Mouse (Mus musculus): Measurements from ENCODE around the gene Hapln1. TPM values are rescaled to one million over a fixed set of nuclear protein-coding genes. Genes with fewer than 3 reads are reported as not detected.

Gene Hapln1
- total and polyA plus RNA-seq, 3 experiments, result under 0.01 TPM; not detected in 2

DNA sequence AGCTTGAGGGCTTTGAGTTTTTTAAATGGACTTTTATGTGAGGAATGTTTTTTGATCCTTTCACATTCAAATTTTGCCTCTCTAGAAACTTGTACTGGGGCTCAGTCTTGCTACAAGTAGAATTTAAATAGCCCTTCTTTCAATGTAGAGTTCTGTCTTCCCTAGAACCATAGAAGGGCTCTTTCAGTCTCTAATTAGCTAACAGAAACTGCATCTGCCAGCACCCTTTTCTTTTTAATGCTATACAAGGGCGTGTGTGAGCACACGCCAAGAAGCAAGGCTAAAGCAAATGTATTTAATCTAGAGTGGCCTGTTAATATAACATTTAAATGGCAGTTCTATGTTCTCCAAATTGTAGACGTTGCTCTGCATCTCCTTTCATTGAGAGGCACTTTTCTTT, 67.8 kb downstream of the Hapln1 start:
- ATAC-seq (ENCODE audit: extremely low read depth, insufficient number of reproducible peaks, low FRiP score, poor library complexity, severe bottlenecking), result no peak
- Histone ChIP-seq H3K36me3 (replicated peaks) (no peaks in the 10 kb centered on the region), H3K4me1 (ENCODE audit: insufficient read depth, low read depth, low read length) (no peaks in the 10 kb centered on the region), H3K27me3 (ENCODE audit: insufficient read depth, low read length) (peaks cover 2% of the 10 kb centered on the region; the same call in 1 of the 2 replicates), H3K9me3 (replicated peaks) (0 out of 2 replicates have a peak, but pooled peaks cover 5% of the 10 kb centered on the region), H3K4me3 (ENCODE audit: low read depth, low read length) (no peak overlapping the region)
- TF ChIP-seq CTCF (IDR thresholded peaks at IDR 0.05; ENCODE audit: low read depth, low read length) (no peak), GATA1 (IDR thresholded peaks at IDR 0.05; ENCODE audit: borderline replicate concordance, low read length) (no peak), TAL1 (conservative IDR thresholded peaks at IDR 0.05; ENCODE audit: low read depth, low read length) (no peak), GATA2 (IDR thresholded peaks at IDR 0.05; ENCODE audit: borderline replicate concordance, low read depth, low read length) (no peak), POLR2AphosphoS5 (IDR thresholded peaks at IDR 0.05; ENCODE audit: insufficient replicate concordance, low read depth, low read length) (no peak)
- no peak for DNase-seq (ENCODE audit: low spot score)

DNA sequence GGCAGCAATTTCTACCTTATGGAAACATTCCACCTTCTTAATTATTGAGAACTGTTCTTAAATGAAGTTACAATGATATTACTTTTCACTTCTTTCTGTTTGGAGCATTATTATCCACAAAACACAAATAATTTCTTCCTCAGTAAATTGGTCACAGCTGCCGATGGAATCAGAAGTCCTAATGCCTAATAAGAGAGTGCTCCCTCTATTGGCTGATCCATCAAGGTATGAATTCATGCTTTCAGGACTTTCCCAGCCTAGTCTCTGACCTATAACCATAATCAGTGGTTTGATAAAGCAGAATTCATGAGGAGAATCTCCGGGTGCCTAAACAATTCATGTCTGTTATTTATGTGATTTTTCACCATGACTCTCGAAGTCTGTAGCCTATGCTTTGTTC, 79.5 kb downstream of the Hapln1 start:
- ATAC-seq (ENCODE audit: extremely low read depth, insufficient number of reproducible peaks, low FRiP score, poor library complexity, severe bottlenecking) (no peak), DNase-seq (ENCODE audit: low spot score) (no peak)
- no peak overlapping the region for H3K4me3 ChIP-seq (ENCODE audit: low read depth, low read length)
- H3K4me1 ChIP-seq (ENCODE audit: insufficient read depth, low read depth, low read length), result no peaks in the 10 kb centered on the region
- no peaks in the 10 kb centered on the region for H3K36me3 ChIP-seq (replicated peaks)
- H3K9me3 ChIP-seq (replicated peaks), result 0 out of 2 replicates have a peak, but pooled peaks cover under 1% of the 10 kb centered on the region
- no peaks in the 10 kb centered on the region for H3K27me3 ChIP-seq (ENCODE audit: insufficient read depth, low read length)
- TF ChIP-seq GATA2 (IDR thresholded peaks at IDR 0.05; ENCODE audit: borderline replicate concordance, low read depth, low read length) (no peak), GATA1 (IDR thresholded peaks at IDR 0.05; ENCODE audit: borderline replicate concordance, low read length) (no peak), POLR2AphosphoS5 (IDR thresholded peaks at IDR 0.05; ENCODE audit: insufficient replicate concordance, low read depth, low read length) (no peak), TAL1 (conservative IDR thresholded peaks at IDR 0.05; ENCODE audit: low read depth, low read length) (no peak), CTCF (IDR thresholded peaks at IDR 0.05; ENCODE audit: low read depth, low read length) (no peak)

DNA sequence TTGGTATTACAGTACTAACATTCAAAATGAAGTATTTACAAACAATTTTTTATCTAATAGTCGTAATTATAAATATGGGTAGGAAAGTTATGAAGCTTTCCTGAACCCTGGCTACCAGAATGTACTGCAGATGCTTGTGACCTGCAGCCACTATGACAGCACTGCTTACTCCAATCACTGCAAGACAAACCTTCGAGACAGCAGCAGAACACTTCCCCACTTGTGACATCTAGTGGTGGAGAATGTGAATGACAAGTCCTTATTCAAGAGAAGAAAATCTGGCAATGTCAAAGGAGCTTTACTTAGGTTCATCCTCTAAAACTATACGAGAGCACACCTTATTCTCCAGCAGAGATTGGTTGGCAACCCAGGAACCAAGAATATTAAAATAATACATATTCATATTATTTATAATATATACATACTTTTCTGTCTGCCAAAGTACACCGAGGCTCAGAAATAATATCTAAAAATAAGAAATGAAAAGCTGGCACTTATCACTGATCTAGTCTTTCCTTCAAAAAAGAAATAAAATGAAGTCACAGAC, 94.6 kb downstream of the Hapln1 start:
- Histone ChIP-seq H3K36me3 (replicated peaks) (no peaks in the 10 kb centered on the region), H3K4me3 (ENCODE audit: low read depth, low read length) (no peak overlapping the region), H3K27me3 (ENCODE audit: insufficient read depth, low read length) (no peaks in the 10 kb centered on the region), H3K4me1 (ENCODE audit: insufficient read depth, low read depth, low read length) (no peaks in the 10 kb centered on the region), H3K9me3 (replicated peaks) (no peaks in the 10 kb centered on the region)
- ATAC-seq (ENCODE audit: extremely low read depth, insufficient number of reproducible peaks, low FRiP score, poor library complexity, severe bottlenecking) (peak; percentile 57), DNase-seq (ENCODE audit: low spot score) (peak; percentile 1)
- TF ChIP-seq GATA1 (IDR thresholded peaks at IDR 0.05; ENCODE audit: borderline replicate concordance, low read length) (no peak), POLR2AphosphoS5 (IDR thresholded peaks at IDR 0.05; ENCODE audit: insufficient replicate concordance, low read depth, low read length) (no peak), CTCF (IDR thresholded peaks at IDR 0.05; ENCODE audit: low read depth, low read length) (peak; percentile 37; the same call in 1 of the 2 replicates)

DNA sequence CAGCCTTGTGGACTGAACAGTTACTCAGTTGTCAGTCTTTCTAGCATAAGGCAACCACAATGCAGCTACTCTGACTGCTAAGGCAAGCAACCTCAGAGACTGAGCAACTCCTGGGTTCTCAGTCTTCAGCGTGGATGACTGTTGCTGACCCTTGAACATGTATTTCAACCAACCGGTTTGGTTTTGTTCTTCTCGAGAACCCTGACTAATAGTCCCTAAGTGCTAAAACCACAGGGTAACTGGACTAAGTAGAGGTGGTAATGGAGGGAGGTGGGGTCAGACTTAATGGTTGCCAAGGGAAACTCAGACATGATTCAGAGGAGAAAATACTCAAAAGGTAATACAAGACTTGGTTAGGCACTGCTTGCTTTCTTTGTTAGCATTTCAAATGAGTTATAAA, 97.4 kb downstream of the Hapln1 start:
- H3K27me3 ChIP-seq (ENCODE audit: insufficient read depth, low read length), result no peaks in the 10 kb centered on the region
- ATAC-seq (ENCODE audit: extremely low read depth, insufficient number of reproducible peaks, low FRiP score, poor library complexity, severe bottlenecking) (no peak), DNase-seq (ENCODE audit: low spot score) (no peak)
- H3K36me3 ChIP-seq (replicated peaks), result no peaks in the 10 kb centered on the region
- no peak overlapping the region for H3K4me3 ChIP-seq (ENCODE audit: low read depth, low read length)
- TF ChIP-seq GATA1 (IDR thresholded peaks at IDR 0.05; ENCODE audit: borderline replicate concordance, low read length) (no peak), CTCF (IDR thresholded peaks at IDR 0.05; ENCODE audit: low read depth, low read length) (no peak), POLR2AphosphoS5 (IDR thresholded peaks at IDR 0.05; ENCODE audit: insufficient replicate concordance, low read depth, low read length) (no peak), TAL1 (conservative IDR thresholded peaks at IDR 0.05; ENCODE audit: low read depth, low read length) (no peak), GATA2 (IDR thresholded peaks at IDR 0.05; ENCODE audit: borderline replicate concordance, low read depth, low read length) (no peak)
- H3K9me3 ChIP-seq (replicated peaks), result no peaks in the 10 kb centered on the region
- no peaks in the 10 kb centered on the region for H3K4me1 ChIP-seq (ENCODE audit: insufficient read depth, low read depth, low read length)

DNA sequence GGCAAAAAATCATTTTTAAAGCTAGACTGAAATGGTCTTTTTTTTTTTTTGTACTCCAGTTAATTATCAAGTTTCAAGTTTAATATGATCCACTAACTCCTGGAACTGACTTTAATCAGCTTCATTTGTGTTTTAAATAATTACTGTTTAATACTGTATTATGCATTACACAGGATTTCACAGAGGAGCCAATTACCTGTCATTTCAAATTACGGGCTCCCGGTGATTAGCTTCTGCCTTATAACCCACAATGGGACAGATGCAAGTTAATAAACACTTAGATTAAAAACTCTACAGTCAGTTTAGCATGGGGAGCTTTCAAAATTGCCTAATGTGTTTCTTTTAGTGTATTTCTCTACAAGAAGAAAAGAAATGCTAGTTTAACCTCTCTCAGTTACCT, 106.0 kb downstream of the Hapln1 start:
- no peak for ATAC-seq (ENCODE audit: extremely low read depth, insufficient number of reproducible peaks, low FRiP score, poor library complexity, severe bottlenecking)
- no peak for DNase-seq (ENCODE audit: low spot score)

DNA sequence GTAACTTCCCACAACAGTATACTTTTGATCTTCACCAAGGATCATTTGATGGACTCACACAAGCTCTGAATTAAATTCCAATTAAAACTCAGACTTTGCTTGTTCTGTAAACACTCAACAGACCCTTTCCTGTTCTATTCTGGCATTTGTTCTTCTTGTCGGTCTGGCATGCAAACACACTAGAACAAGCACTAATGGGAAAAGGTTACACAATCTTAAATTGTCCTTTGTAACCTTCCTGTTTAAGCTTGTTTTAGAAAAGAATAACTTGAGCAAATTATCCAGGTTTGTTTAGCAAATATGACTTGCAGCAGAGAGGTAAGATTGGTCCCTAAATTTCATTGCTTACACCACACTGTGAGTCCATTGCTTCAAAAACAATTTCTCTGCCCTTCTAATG, 113.2 kb downstream of the Hapln1 start:
- ATAC-seq (ENCODE audit: extremely low read depth, insufficient number of reproducible peaks, low FRiP score, poor library complexity, severe bottlenecking) (no peak), DNase-seq (ENCODE audit: low spot score) (no peak)
- Histone ChIP-seq H3K4me1 (ENCODE audit: insufficient read depth, low read depth, low read length) (no peaks in the 10 kb centered on the region), H3K36me3 (replicated peaks) (no peaks in the 10 kb centered on the region), H3K9me3 (replicated peaks) (no peaks in the 10 kb centered on the region), H3K4me3 (ENCODE audit: low read depth, low read length) (no peak overlapping the region), H3K27me3 (ENCODE audit: insufficient read depth, low read length) (no peaks in the 10 kb centered on the region)
- TF ChIP-seq TAL1 (conservative IDR thresholded peaks at IDR 0.05; ENCODE audit: low read depth, low read length), result no peak
- no peak for TF ChIP-seq GATA1 (IDR thresholded peaks at IDR 0.05; ENCODE audit: borderline replicate concordance, low read length)
- TF ChIP-seq GATA2 (IDR thresholded peaks at IDR 0.05; ENCODE audit: borderline replicate concordance, low read depth, low read length), result no peak
- no peak for TF ChIP-seq POLR2AphosphoS5 (IDR thresholded peaks at IDR 0.05; ENCODE audit: insufficient replicate concordance, low read depth, low read length)
- no peak for TF ChIP-seq CTCF (IDR thresholded peaks at IDR 0.05; ENCODE audit: low read depth, low read length)

More for the DNA sequence above, 106.0 kb downstream of the Hapln1 start:
- TF ChIP-seq TAL1 (conservative IDR thresholded peaks at IDR 0.05; ENCODE audit: low read depth, low read length) (no peak), POLR2AphosphoS5 (IDR thresholded peaks at IDR 0.05; ENCODE audit: insufficient replicate concordance, low read depth, low read length) (no peak), GATA2 (IDR thresholded peaks at IDR 0.05; ENCODE audit: borderline replicate concordance, low read depth, low read length) (no peak), GATA1 (IDR thresholded peaks at IDR 0.05; ENCODE audit: borderline replicate concordance, low read length) (no peak), CTCF (IDR thresholded peaks at IDR 0.05; ENCODE audit: low read depth, low read length) (no peak)
- Histone ChIP-seq H3K27me3 (ENCODE audit: insufficient read depth, low read length) (no peaks in the 10 kb centered on the region), H3K36me3 (replicated peaks) (no peaks in the 10 kb centered on the region), H3K4me1 (ENCODE audit: insufficient read depth, low read depth, low read length) (no peaks in the 10 kb centered on the region), H3K4me3 (ENCODE audit: low read depth, low read length) (no peak overlapping the region), H3K9me3 (replicated peaks) (no peaks in the 10 kb centered on the region)

Data from G1E (cell line).